Mouse (Mus musculus) hindbrain, embryonic 15.5 days (tissue): ENCODE measurements around the gene Myof. TPM values are rescaled to one million over a fixed set of nuclear protein-coding genes. Genes with fewer than 3 reads are reported as not detected.

ENCODE experiments used
- ATAC-seq: fragments of 200-750 bp; cut with Nextera tagmentation; 2 replicates; pipeline ENCODE4 v1.8.0; 2017; ENCODE audit warnings: low read depth, moderate number of reproducible peaks, moderate TSS enrichment; ENCODE audit not compliant: low FRiP score
- H3K27ac ChIP-seq: fragments of 300-500 bp; sonication (generic); replicated peaks from 2 replicates; pipeline ENCODE4 v1.5.1; 2015; ENCODE audit warnings: mild to moderate bottlenecking, inconsistent platforms
- H3K27me3 ChIP-seq: fragments of 300-500 bp; sonication (generic); 2 replicates; pipeline ENCODE4 v1.6.1; 2015; ENCODE audit warnings: control low read depth, inconsistent platforms
- H3K36me3 ChIP-seq: fragments of 300-500 bp; sonication (generic); 2 replicates; pipeline ENCODE4 v1.6.1; 2015; ENCODE audit warnings: control low read depth, inconsistent platforms
- H3K4me1 ChIP-seq: fragments of 300-500 bp; sonication (generic); replicated peaks from 2 replicates; pipeline ENCODE4 v1.6.1; 2015; ENCODE audit warnings: control low read depth, inconsistent platforms
- H3K4me2 ChIP-seq: fragments of 300-500 bp; sonication (generic); 2 replicates; pipeline ENCODE4 v1.6.1; 2015; ENCODE audit warnings: moderate library complexity, mild to moderate bottlenecking, inconsistent platforms
- H3K4me3 ChIP-seq: fragments of 300-500 bp; sonication (generic); 2 replicates; pipeline ENCODE4 v1.5.1; 2015; ENCODE audit warnings: mild to moderate bottlenecking, inconsistent platforms
- H3K9ac ChIP-seq: fragments of 300-500 bp; sonication (generic); 2 replicates; pipeline ENCODE4 v1.6.1; 2015; ENCODE audit warnings: inconsistent platforms
- H3K9me3 ChIP-seq: fragments of 300-500 bp; sonication (generic); 2 replicates; pipeline ENCODE4 v1.6.1; 2016; ENCODE audit warnings: control low read depth, inconsistent platforms
- WGBS: fragments of 180-500 bp; shearing (Covaris S2); methylation state at CpG from one replicate; pipeline ENCODE4 v1.1.7; 2015; 5-methylcytosine and 5-hydroxymethylcytosine counted together
- polyA plus RNA-seq: library from polyadenylated mRNA; unstranded; fragments of >200 nt; fragmentation: Nextera tagmentation; extraction: Ambion mirVana; gene quantifications from 2 replicates; pipeline ENCODE4 v1.2.1, GENCODE M21; 2015

Myof gene
- polyA plus RNA-seq, 1 experiment from 2014 or later: 1.6 TPM

GRCm38 (mm10) chr19:38063201-38063600 is 19.8 kb upstream of the Myof start:
- Histone ChIP-seq H3K36me3 (no peaks in the 10 kb centered on the region), H3K4me1 (no peaks in the 10 kb centered on the region), H3K4me3 (no peak overlapping the region), H3K4me2 (no peak overlapping the region), H3K27ac (no peak overlapping the region), H3K9ac (no peak overlapping the region), H3K9me3 (no peaks in the 10 kb centered on the region), H3K27me3 (no peaks in the 10 kb centered on the region)
- WGBS: 89% methylated on average over 3 of the region's 3 CpGs
- no peak for ATAC-seq

DNA sequence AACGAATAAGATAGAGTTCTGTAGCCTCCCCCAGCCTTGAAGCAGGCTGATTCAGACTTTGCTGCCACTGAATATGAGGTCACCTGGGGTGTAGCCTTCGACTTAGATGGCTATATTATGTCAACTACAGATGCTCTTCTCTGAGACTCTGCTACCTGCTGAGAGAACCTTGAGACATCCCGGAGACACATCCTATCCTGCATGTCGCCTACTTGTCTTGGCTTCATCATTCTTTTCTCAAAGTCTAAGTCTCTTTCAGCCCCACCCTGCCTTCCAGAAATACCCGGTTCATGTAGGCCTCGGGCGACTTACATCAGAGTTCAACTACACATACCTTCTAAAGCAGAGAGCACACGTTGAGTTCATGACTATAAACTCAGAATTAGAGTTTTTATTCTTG is 13.6 kb upstream of the Myof start:
- Histone ChIP-seq H3K4me3 (no peak overlapping the region), H3K4me1 (peaks cover 19% of the 10 kb centered on the region), H3K9ac (no peak overlapping the region), H3K27me3 (no peaks in the 10 kb centered on the region), H3K27ac (no peak overlapping the region), H3K4me2 (no peak overlapping the region), H3K36me3 (no peaks in the 10 kb centered on the region), H3K9me3 (no peaks in the 10 kb centered on the region)
- WGBS: 90% methylated on average over 8 of the region's 8 CpGs
- ATAC-seq: no peak

DNA sequence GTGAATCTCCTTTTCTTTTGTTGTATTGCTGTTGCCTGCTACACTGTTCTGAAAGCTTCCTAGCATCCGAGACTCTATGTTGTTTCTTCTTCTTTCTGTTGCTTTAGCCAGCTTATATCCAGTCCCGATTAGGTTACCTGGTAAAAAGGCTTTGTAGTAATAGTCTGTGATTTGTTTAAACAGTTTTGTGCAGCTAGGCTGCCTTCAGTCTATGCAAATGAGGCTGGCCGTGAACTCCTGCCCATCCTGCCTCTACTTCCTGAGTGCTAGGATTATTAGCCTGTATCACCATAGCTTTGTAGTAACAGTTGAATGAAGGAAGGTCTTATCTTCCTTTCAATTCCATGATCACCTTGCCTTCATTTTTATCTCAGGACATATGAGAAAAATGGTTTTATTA is 12.9 kb upstream of the Myof start:
- Histone ChIP-seq H3K9ac (no peak overlapping the region), H3K27ac (no peak overlapping the region), H3K4me3 (no peak overlapping the region), H3K36me3 (no peaks in the 10 kb centered on the region), H3K4me2 (peak overlapping the region; percentile 97; the same call in 1 of the 2 replicates), H3K27me3 (no peaks in the 10 kb centered on the region), H3K4me1 (peaks cover 19% of the 10 kb centered on the region), H3K9me3 (no peaks in the 10 kb centered on the region)
- WGBS: 60% methylated on average over 3 of the region's 3 CpGs
- ATAC-seq: no peak

DNA sequence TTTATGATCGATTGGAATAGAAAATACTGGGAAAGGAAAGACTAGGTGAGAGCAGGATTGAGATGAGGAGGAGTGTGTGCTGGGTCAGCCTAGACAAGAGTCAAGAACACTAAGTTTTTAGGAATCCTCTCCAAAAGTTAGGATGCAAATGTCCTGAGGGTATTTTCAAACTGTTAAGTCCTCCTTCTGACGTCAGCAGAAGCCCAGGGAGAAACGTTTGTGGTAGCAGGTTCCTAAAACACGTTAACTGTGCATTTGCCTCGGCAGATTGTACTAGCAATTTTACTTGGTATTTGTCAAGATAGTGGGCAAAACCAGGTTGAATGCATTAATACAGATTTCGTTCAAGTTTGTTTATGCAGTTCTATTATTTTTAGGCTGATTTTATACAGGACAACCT is 12.4 kb upstream of the Myof start:
- H3K4me2 ChIP-seq: peak overlapping the region; percentile 97
- H3K27me3 ChIP-seq: no peaks in the 10 kb centered on the region
- H3K27ac ChIP-seq: no peak overlapping the region
- H3K9ac ChIP-seq: no peak overlapping the region
- H3K4me3 ChIP-seq: peak overlapping the region; percentile 85
- no peaks in the 10 kb centered on the region for H3K36me3 ChIP-seq
- no peaks in the 10 kb centered on the region for H3K9me3 ChIP-seq
- no peak for ATAC-seq
- peaks cover 19% of the 10 kb centered on the region for H3K4me1 ChIP-seq
- 18% methylated on average over 6 of the region's 6 CpGs for WGBS

- Histone ChIP-seq H3K9ac (peak within 1 kb of the TSS; percentile 45), H3K4me3 (peak within 1 kb of the TSS; percentile 85), H3K4me2 (peak within 1 kb of the TSS; percentile 97), H3K27me3 (no peaks in the 10 kb centered on the region), H3K9me3 (no peaks in the 10 kb centered on the region), H3K27ac (peak within 1 kb of the TSS; percentile 67; the same call in 1 of the 2 replicates), H3K4me1 (peaks cover 19% of the 10 kb centered on the region), H3K36me3 (no peaks in the 10 kb centered on the region)
- peak; percentile 98 for ATAC-seq
- under 1% methylated on average over 36 of the region's 36 CpGs for WGBS
Measured at GRCm38 (mm10) chr19:38054720-38055192, 11.4 kb upstream of the Myof start, which contains the start of gene Cep55. Cep55 (plus strand) TSS chr19:38055011.

- WGBS: under 1% methylated on average over 23 of the region's 23 CpGs
- peak; percentile 94 for ATAC-seq
- H3K27ac ChIP-seq: peak overlapping the region; percentile 67; the same call in 1 of the 2 replicates
Measured at GRCm38 (mm10) chr19:38054149-38054719, 10.9 kb upstream of the Myof start.

GRCm38 (mm10) chr19:38053227-38054041 is 10.1 kb upstream of the Myof start:
- WGBS: 27% methylated on average over 8 of the region's 8 CpGs
- H3K4me3 ChIP-seq: peak overlapping the region; percentile 85
- no peaks in the 10 kb centered on the region for H3K36me3 ChIP-seq
- ATAC-seq: no peak
- peaks cover 19% of the 10 kb centered on the region for H3K4me1 ChIP-seq
- no peaks in the 10 kb centered on the region for H3K27me3 ChIP-seq
- H3K9ac ChIP-seq: peak overlapping the region; percentile 45; the same call in 1 of the 2 replicates
- H3K9me3 ChIP-seq: no peaks in the 10 kb centered on the region
- no peak overlapping the region for H3K27ac ChIP-seq
- H3K4me2 ChIP-seq: peak overlapping the region; percentile 97

More at GRCm38 (mm10) chr19:38054149-38054719, 10.9 kb upstream of the Myof start:
- Histone ChIP-seq H3K9me3 (no peaks in the 10 kb centered on the region), H3K9ac (peak overlapping the region; percentile 45), H3K27me3 (no peaks in the 10 kb centered on the region), H3K4me3 (peak overlapping the region; percentile 85), H3K4me2 (peak overlapping the region; percentile 97), H3K36me3 (no peaks in the 10 kb centered on the region), H3K4me1 (peaks cover 19% of the 10 kb centered on the region)

- H3K36me3 ChIP-seq: no peaks in the 10 kb centered on the region
- ATAC-seq: no peak
- H3K4me3 ChIP-seq: no peak overlapping the region
- 97% methylated on average over 1 of the region's 1 CpGs for WGBS
- no peaks in the 10 kb centered on the region for H3K9me3 ChIP-seq
- H3K27ac ChIP-seq: no peak overlapping the region
- H3K4me2 ChIP-seq: no peak overlapping the region
- H3K9ac ChIP-seq: no peak overlapping the region
- peaks cover 11% of the 10 kb centered on the region; the same call in 1 of the 2 replicates for H3K4me1 ChIP-seq
- peaks cover 2% of the 10 kb centered on the region; the same call in 1 of the 2 replicates for H3K27me3 ChIP-seq
Measured at GRCm38 (mm10) chr19:38049686-38050085, 6.3 kb upstream of the Myof start.

DNA sequence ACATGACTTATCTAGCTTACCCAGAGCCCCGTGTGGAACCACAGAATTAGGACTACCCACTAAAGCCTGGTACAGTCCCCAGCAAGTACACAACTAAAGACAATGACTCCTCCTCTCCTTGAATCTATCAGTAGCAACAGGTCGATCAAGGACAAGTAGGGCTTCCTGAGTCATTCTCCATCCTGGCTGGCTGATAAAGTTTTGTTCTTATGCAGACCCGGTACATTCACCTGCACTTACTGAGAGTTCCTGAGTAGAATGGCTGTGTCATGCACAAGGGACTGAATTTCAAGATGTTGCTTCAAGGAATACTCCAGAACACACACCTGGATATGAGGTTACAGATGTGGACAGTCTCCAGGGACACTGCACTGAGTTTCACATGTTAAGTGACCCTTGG is 1.8 kb upstream of the Myof start:
- H3K27ac ChIP-seq: no peak overlapping the region
- H3K4me1 ChIP-seq: peaks cover 8% of the 10 kb centered on the region
- H3K9me3 ChIP-seq: no peaks in the 10 kb centered on the region
- 90% methylated on average over 3 of the region's 3 CpGs for WGBS
- no peak for ATAC-seq
- no peak overlapping the region for H3K4me3 ChIP-seq
- H3K36me3 ChIP-seq: no peaks in the 10 kb centered on the region
- H3K27me3 ChIP-seq: peaks cover 32% of the 10 kb centered on the region
- H3K9ac ChIP-seq: no peak overlapping the region
- no peak overlapping the region for H3K4me2 ChIP-seq

DNA sequence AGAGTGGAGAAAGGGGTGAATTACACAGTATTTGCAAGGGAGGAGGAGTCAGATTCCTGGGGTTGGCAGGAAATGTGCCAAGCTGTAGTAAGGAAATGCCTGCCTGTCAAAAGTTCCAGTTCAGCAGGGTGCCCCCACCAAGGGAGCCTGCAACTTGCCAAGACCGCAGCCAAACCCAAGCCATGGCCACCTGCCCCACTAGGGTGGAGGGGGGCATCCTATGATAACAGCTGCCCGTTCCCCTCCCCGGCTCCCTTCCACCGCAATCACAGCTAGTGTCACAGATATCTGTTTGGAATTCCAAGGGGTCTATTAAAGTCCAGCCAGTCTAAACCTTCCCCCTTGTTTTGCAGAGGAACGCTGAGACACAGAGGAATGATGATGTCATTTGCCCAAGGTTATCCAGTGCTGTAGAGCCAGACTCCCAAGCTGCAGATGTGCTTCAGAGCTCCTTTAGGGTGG is 1.1 kb downstream of the Myof start:
- Histone ChIP-seq H3K9me3 (no peaks in the 10 kb centered on the region), H3K4me3 (0 out of 2 replicates have a peak overlapping the region, but pooled peaks have one; percentile 7), H3K36me3 (no peaks in the 10 kb centered on the region), H3K9ac (no peak overlapping the region), H3K27me3 (peaks cover 32% of the 10 kb centered on the region), H3K27ac (no peak overlapping the region), H3K4me2 (peak overlapping the region; percentile 74), H3K4me1 (peaks cover 8% of the 10 kb centered on the region)
- ATAC-seq: no peak
- 38% methylated on average over 5 of the region's 5 CpGs for WGBS

- Histone ChIP-seq H3K9me3 (no peaks in the 10 kb centered on the region), H3K4me3 (no peak overlapping the region), H3K9ac (no peak overlapping the region), H3K27ac (no peak overlapping the region), H3K27me3 (peaks cover 18% of the 10 kb centered on the region), H3K4me1 (peaks cover 5% of the 10 kb centered on the region), H3K36me3 (no peaks in the 10 kb centered on the region), H3K4me2 (no peak overlapping the region)
- ATAC-seq: no peak
- 85% methylated on average over 2 of the region's 2 CpGs for WGBS
Measured at GRCm38 (mm10) chr19:38038267-38038666, 5.1 kb downstream of the Myof start.

DNA sequence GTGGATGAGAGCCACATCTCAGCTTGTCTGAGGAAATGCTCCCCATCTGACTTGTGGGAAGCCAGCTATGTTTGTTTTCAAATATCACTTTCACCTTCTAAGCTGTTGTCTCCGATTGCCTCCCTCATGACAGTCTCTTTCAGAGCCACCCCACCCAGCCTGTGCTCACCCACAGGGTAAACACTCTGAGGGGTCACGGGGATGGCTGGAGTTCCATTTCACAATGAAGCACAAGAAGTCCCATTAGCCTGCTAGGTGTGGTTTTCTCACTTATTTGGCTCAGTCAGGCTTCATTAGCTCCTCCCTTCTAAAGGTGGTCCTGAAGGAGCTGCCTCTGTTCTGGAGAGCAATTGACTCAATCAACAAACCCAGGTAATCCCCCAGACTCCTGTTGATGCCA is 7.6 kb downstream of the Myof start:
- no peak overlapping the region for H3K27ac ChIP-seq

More for the DNA sequence above, 7.6 kb downstream of the Myof start:
- H3K27me3 ChIP-seq: peaks cover 3% of the 10 kb centered on the region; the same call in 1 of the 2 replicates
- 89% methylated on average over 2 of the region's 2 CpGs for WGBS
- H3K4me3 ChIP-seq: no peak overlapping the region
- no peak overlapping the region for H3K9ac ChIP-seq
- ATAC-seq: no peak
- no peaks in the 10 kb centered on the region for H3K36me3 ChIP-seq
- H3K4me2 ChIP-seq: no peak overlapping the region
- H3K4me1 ChIP-seq: no peaks in the 10 kb centered on the region
- no peaks in the 10 kb centered on the region for H3K9me3 ChIP-seq
